Mouse (Mus musculus): Measurements from ENCODE around the gene Nrp1. TPM values are rescaled to one million over a fixed set of nuclear protein-coding genes. Genes with fewer than 3 reads are reported as not detected.

Nrp1 gene
- polyA plus RNA-seq, 1 experiment from 2014 or later = 373 TPM

GRCm38 (mm10) chr8:128357540-128358405 is 631 bp upstream of the Nrp1 start:
- H3K27ac ChIP-seq = peak overlapping the region; percentile 99

GRCm38 (mm10) chr8:128358756-128359520 is 534 bp downstream of the Nrp1 start:
- peak overlapping the region; percentile 99 for H3K27ac ChIP-seq
- peaks cover 49% of the 10 kb centered on the region for H3K79me2 ChIP-seq (ENCODE audit: inconsistent target)
- H3K36me3 ChIP-seq (ENCODE audit: inconsistent target) = peaks cover 4% of the 10 kb centered on the region; the same call in 1 of the 2 replicates
- WGBS (ENCODE audit: missing documents) = under 1% methylated on average over 27 of the region's 41 CpGs
- H3K4me3 ChIP-seq (ENCODE audit: inconsistent target) = peak overlapping the region; percentile 88

More at GRCm38 (mm10) chr8:128357540-128358405, 631 bp upstream of the Nrp1 start:
- Histone ChIP-seq H3K4me3 (ENCODE audit: inconsistent target) (peak overlapping the region; percentile 88), H3K36me3 (ENCODE audit: inconsistent target) (no peaks in the 10 kb centered on the region), H3K79me2 (ENCODE audit: inconsistent target) (peaks cover 38% of the 10 kb centered on the region)
- WGBS (ENCODE audit: missing documents) = 1% methylated on average over 29 of the region's 29 CpGs

- H3K4me3 ChIP-seq (ENCODE audit: inconsistent target) = peak overlapping the region; percentile 88
- peak overlapping the region; percentile 99 for H3K27ac ChIP-seq
- WGBS (ENCODE audit: missing documents) = 2% methylated on average over 38 of the region's 40 CpGs
- peaks cover 12% of the 10 kb centered on the region; the same call in 1 of the 2 replicates for H3K36me3 ChIP-seq (ENCODE audit: inconsistent target)
- peaks cover 57% of the 10 kb centered on the region for H3K79me2 ChIP-seq (ENCODE audit: inconsistent target)
These were observed 1.3 kb downstream of the Nrp1 start for GRCm38 (mm10) chr8:128359521-128360318.

- Histone ChIP-seq H3K36me3 (ENCODE audit: inconsistent target) (peaks cover 20% of the 10 kb centered on the region; the same call in 1 of the 2 replicates), H3K4me3 (ENCODE audit: inconsistent target) (peak overlapping the region; percentile 88), H3K27ac (peak overlapping the region; percentile 99), H3K79me2 (ENCODE audit: inconsistent target) (peaks cover 74% of the 10 kb centered on the region)
- 67% methylated on average over 5 of the region's 5 CpGs for WGBS (ENCODE audit: missing documents)
These were observed 3.0 kb downstream of the Nrp1 start for GRCm38 (mm10) chr8:128361343-128361870.

- Histone ChIP-seq H3K4me3 (ENCODE audit: inconsistent target) (peak overlapping the region; percentile 88), H3K36me3 (ENCODE audit: inconsistent target) (peaks cover 20% of the 10 kb centered on the region; the same call in 1 of the 2 replicates), H3K27ac (peak overlapping the region; percentile 99), H3K79me2 (ENCODE audit: inconsistent target) (peaks cover 90% of the 10 kb centered on the region)
- WGBS (ENCODE audit: missing documents) = 8% methylated on average over 10 of the region's 11 CpGs
These were observed 4.7 kb downstream of the Nrp1 start for GRCm38 (mm10) chr8:128362940-128363595.

GRCm38 (mm10) chr8:128370496-128370895 is 12.1 kb downstream of the Nrp1 start:
- H3K27ac ChIP-seq = no peak overlapping the region
- WGBS (ENCODE audit: missing documents) = 90% methylated on average over 4 of the region's 4 CpGs
- H3K79me2 ChIP-seq (ENCODE audit: inconsistent target) = peaks cover 100% of the 10 kb centered on the region
- no peak overlapping the region for H3K4me3 ChIP-seq (ENCODE audit: inconsistent target)
- H3K36me3 ChIP-seq (ENCODE audit: inconsistent target) = peaks cover 63% of the 10 kb centered on the region

GRCm38 (mm10) chr8:128371026-128371425 is 12.6 kb downstream of the Nrp1 start:
- Histone ChIP-seq H3K4me3 (ENCODE audit: inconsistent target) (no peak overlapping the region), H3K27ac (no peak overlapping the region), H3K79me2 (ENCODE audit: inconsistent target) (peaks cover 100% of the 10 kb centered on the region), H3K36me3 (ENCODE audit: inconsistent target) (peaks cover 68% of the 10 kb centered on the region)
- WGBS (ENCODE audit: missing documents) = 88% methylated on average over 6 of the region's 6 CpGs

- 94% methylated on average over 3 of the region's 3 CpGs for WGBS (ENCODE audit: missing documents)
- H3K36me3 ChIP-seq (ENCODE audit: inconsistent target) = peaks cover 75% of the 10 kb centered on the region
- H3K4me3 ChIP-seq (ENCODE audit: inconsistent target) = no peak overlapping the region
- peaks cover 100% of the 10 kb centered on the region for H3K79me2 ChIP-seq (ENCODE audit: inconsistent target)
- no peak overlapping the region for H3K27ac ChIP-seq
These were observed 13.4 kb downstream of the Nrp1 start for GRCm38 (mm10) chr8:128371789-128372188.

GRCm38 (mm10) chr8:128372724-128373123 is 14.3 kb downstream of the Nrp1 start:
- Histone ChIP-seq H3K4me3 (ENCODE audit: inconsistent target) (no peak overlapping the region), H3K36me3 (ENCODE audit: inconsistent target) (peaks cover 75% of the 10 kb centered on the region), H3K27ac (no peak overlapping the region), H3K79me2 (ENCODE audit: inconsistent target) (peaks cover 100% of the 10 kb centered on the region)
- WGBS (ENCODE audit: missing documents) = 93% methylated on average over 4 of the region's 5 CpGs

GRCm38 (mm10) chr8:128373418-128373817 is 15.0 kb downstream of the Nrp1 start:
- 94% methylated on average over 6 of the region's 6 CpGs for WGBS (ENCODE audit: missing documents)
- peaks cover 100% of the 10 kb centered on the region for H3K79me2 ChIP-seq (ENCODE audit: inconsistent target)
- peaks cover 75% of the 10 kb centered on the region for H3K36me3 ChIP-seq (ENCODE audit: inconsistent target)

GRCm38 (mm10) chr8:128375291-128375690 is 16.9 kb downstream of the Nrp1 start:
- Histone ChIP-seq H3K27ac (no peak overlapping the region), H3K4me3 (ENCODE audit: inconsistent target) (no peak overlapping the region), H3K79me2 (ENCODE audit: inconsistent target) (peaks cover 100% of the 10 kb centered on the region), H3K36me3 (ENCODE audit: inconsistent target) (peaks cover 57% of the 10 kb centered on the region)
- WGBS (ENCODE audit: missing documents) = 80% methylated on average over 1 of the region's 4 CpGs

More at GRCm38 (mm10) chr8:128373418-128373817, 15.0 kb downstream of the Nrp1 start:
- H3K4me3 ChIP-seq (ENCODE audit: inconsistent target) = no peak overlapping the region
- no peak overlapping the region for H3K27ac ChIP-seq

- peaks cover 99% of the 10 kb centered on the region for H3K79me2 ChIP-seq (ENCODE audit: inconsistent target)
These were observed 24.8 kb downstream of the Nrp1 start for GRCm38 (mm10) chr8:128383176-128383575.

GRCm38 (mm10) chr8:128384366-128384765 is 26.0 kb downstream of the Nrp1 start:
- 95% methylated on average over 2 of the region's 2 CpGs for WGBS (ENCODE audit: missing documents)
- Histone ChIP-seq H3K27ac (no peak overlapping the region), H3K4me3 (ENCODE audit: inconsistent target) (no peak overlapping the region), H3K36me3 (ENCODE audit: inconsistent target) (peaks cover 5% of the 10 kb centered on the region; the same call in 1 of the 2 replicates), H3K79me2 (ENCODE audit: inconsistent target) (peaks cover 99% of the 10 kb centered on the region)

More at GRCm38 (mm10) chr8:128383176-128383575, 24.8 kb downstream of the Nrp1 start:
- Histone ChIP-seq H3K27ac (no peak overlapping the region), H3K4me3 (ENCODE audit: inconsistent target) (no peak overlapping the region), H3K36me3 (ENCODE audit: inconsistent target) (peaks cover 5% of the 10 kb centered on the region; the same call in 1 of the 2 replicates)
- 82% methylated on average over 3 of the region's 3 CpGs for WGBS (ENCODE audit: missing documents)
